Mouse (Mus musculus) thymus, postnatal 0 days (tissue): Measurements from ENCODE around the gene St3gal5. TPM values are rescaled to one million over a fixed set of nuclear protein-coding genes. Genes with fewer than 3 reads are reported as not detected.
"Not testable (repeated sequence)": the region's sequence is repeated elsewhere in the genome, so short reads cannot be mapped to it uniquely, and the experiment has no call there.

Source experiments
- DNase-seq: peaks from one replicate; pipeline ENCODE4 v3.0.0-alpha.2; 2015; ENCODE audit warnings: low spot score
- polyA plus RNA-seq: library from polyadenylated mRNA; unstranded; fragments of >200 nt; fragmentation: Nextera tagmentation; extraction: Ambion mirVana; gene quantifications from 2 replicates; pipeline ENCODE4 v1.2.1, GENCODE M21; 2015

The St3gal5 gene
- 2.6 TPM in 2 replicates for polyA plus RNA-seq

DNA sequence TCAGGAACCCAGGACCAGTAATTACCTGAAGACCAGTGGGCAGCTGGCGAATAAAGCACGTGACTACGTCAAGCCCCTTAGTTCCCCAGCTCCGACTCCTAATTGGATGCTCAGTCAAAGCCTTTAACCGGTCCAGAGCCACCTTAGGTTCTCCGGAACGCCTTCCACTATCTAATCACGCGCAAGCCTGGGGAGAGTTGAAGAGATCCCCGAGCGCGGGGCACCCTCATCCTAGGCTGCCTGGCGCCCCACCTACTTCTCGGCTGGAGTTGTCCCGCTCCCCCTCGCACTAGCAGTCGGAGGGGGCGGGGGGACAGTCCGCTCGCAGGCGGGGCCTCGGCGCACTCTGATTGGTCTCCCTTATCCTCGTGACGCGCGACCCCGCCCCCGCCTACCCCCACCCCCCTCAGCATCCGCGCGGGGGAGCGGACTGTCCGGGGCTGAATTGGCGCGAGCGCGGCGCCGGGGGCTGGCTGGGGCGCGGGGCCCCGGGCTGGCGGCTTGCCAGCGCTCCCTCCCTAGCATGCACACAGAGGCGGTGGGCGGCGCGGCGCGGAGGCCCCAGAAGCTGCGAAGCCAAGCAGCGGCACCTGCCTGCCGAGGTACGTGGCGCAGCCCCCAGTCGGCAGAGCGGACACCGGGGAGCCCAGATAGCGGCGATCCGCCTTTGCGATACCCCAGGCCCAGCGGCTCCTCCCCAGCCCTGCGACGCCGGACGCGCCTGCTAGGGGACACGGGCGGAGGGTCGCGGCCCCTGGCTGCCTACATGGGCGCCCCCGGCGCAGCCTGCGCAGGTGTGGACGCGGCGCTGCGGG, at the start of gene St3gal5:
TSS of gene St3gal5 (plus strand) at position 412 of the 815 bp plus-strand sequence.
- DNase-seq: peak; percentile 80

DNA sequence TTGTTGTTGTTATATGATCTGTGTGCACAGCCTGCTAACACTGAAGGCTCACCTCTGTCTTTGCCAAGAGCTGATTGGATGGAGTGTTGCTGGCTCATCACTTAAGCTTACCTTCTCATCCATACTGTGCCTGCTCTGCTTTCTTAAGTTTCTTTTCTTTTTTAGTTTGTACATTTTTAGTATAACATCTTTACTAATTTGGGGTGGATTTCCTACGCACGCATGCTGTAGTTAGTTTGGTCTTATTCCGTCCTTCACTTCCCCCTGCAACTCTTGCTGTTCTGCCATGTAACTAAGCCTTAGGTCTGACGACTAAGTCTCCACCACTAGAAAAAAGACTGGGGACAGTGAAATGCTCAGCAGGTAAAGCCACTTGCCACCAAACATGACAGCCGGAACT, 48.7 kb upstream of the St3gal5 start:
- DNase-seq: no peak

DNA sequence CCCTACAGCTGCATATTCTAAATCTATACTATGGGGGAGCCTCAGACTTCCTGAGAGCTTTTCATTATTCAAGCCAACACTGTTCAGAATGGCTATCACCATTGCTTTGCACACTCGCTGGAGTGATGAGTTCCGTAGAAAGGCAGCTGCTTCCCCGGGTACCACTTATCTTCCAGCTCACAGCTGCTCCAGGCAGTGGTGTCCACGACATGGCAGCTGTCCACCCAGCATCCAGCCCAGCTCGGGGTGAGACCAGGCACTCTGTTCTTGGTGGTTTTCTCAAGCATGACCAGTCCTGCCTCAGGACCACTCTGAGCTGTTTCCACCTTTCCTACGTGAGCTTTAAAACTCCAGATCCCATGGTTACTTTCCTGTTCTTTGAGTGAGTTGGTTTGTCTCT, 47.5 kb upstream of the St3gal5 start:
- DNase-seq: no peak

DNA sequence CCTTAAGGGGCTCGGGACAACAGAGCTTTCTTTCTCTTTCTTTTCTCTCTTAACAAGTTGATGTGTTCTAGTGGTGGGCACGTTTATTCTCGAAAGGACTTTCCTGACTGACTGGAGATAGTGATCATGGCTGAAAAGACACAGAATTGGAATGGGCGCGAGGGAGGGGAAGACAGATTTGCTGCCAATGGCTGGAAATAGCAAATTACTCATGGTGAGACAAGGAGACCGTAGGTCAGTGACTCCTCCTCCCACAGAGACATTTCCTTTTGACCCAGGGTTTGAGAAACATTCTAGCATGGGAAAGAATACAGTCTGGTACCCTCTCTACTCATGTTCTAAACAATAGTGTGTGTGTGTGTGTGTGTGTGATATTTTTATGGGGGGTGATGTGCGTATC, 46.6 kb upstream of the St3gal5 start:
- no peak for DNase-seq

DNA sequence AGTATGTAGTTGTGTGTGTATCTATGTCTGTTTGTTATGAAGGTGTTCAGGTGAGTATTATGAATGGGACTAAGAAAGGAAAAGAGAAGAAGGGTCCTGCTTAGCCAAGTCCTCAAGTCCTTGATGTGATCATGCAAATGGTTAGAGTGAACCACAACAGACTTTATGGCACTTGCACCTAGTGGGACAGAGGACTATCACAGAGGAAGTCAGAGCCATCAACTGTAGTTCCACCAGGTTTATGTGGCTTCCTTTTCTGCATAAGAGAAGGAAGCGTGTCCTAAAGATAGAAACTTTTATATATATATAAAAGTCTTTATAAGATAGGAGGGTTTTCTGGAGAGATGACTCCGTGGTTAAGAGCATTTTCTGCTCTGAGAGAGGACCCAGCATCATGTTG, 46.1 kb upstream of the St3gal5 start:
- DNase-seq: no peak

DNA sequence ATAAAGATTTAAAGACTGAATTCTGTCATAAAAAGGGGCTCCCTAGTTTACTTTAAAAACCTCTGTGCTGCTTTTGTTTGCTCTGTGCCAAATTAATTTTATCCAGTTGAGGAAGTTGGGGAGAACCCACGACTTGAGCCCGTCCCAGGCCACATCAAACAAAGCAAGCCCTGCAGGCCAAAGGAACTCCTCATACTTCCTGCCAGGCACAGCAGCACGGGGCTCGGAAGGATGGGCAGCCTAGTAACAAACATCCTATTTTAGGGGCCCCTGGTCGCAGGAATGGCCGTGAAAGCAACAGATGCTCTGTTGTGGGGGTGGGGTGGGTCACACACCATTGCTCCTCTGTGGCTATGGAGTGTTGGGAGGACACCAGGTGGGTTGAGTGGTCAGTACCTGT, 45.6 kb upstream of the St3gal5 start:
- DNase-seq: no peak

DNA sequence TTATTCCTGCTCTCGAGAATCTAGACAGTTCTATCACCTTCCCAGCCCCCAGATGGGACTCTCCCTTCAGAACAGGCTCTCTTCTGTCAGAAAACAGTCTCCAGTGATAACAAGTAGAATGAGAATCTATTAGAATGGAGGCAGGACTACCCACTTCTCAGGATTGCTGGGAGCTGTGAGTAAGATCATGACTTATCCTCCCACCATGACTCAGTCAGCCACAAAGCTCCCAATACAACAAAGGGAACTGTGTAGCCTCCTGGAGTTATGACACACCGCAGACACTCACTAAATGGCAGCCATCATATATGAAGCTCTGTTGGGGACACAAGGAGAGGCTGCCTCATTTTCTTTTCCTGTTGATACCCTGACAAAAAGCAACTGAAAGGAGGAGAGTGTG, 40.8 kb upstream of the St3gal5 start:
- no peak for DNase-seq

DNA sequence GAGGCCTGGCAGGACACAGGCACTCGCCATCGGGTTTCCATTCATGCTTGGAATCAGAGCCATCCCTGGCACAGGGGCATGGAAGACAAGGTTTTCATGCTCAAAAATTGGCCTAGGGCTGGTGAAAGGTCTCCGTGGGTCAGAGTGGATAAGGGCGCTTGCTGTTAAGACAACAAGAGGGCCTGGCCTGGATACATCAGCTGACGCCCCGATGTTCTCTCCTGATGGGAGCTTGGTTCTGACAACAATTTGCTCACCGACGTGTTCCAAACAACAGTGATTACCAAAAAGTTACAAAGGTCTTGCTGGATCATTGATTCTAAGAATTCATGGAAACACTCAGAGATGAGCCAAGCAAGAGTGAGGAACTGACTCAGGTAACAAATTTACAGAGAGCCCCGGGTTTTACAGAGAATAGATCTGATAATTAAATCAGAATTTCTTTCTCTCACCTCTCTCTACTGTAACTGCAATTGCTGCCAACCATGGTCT, 38.9 kb upstream of the St3gal5 start:
- DNase-seq: no peak

DNA sequence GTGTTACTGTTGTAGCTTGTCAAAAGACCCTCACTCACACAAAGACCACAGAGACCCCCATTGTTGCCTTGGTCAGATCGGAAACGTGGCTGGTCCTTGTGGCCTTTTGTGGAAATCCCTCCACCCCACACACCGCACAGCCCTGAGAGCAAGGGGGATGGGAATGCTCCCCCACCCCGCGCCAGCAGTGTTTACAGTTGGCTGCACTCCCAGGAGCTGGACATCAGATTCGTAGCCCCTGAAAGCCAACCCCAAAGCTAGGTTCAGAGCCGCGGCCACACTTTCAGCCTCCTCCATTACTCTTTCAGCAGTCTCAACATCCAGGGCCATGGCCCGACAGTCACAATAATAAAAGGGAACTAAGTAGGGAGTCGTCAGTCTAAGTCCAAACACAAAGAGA, 36.7 kb upstream of the St3gal5 start:
- DNase-seq: not testable (repeated sequence)

DNA sequence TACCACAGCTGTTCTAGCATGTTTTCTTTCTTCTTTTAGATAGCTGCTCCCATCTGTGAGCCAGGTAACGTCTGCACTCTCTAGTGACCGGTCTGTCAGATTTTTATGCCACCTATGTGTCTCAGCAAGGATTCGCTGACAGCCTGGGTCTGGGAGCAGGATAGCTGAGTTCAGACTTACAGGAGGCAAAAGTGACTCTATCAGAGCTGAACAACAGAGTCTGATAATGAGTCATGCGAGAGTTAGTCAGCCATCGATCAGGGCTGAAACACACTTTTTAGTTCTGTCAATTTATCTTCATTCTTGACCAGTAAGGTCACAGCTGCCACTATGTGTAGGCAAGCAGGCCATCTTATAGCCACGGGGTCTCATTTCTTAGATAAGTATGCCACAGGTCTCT, 33.7 kb upstream of the St3gal5 start:
- no peak for DNase-seq

DNA sequence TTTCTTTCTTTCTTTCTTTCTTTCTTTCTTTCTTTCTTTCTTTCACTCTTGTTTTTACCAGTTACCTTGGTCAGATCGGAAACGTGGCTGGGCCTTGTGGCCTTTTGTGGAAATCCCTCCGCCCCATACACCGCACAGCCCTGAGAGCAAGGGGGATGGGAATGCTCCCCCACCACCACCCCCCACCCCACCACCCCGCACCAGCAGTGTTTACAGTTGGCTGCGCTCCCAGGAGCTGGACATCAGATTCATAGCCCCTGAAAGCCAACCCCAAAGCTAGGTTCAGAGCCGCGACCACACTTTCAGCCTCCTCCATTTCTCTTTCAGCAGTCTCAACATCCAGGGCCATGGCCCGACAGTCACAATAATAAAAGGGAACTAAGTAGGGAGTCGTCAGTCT, 31.4 kb upstream of the St3gal5 start:
- DNase-seq: no peak

DNA sequence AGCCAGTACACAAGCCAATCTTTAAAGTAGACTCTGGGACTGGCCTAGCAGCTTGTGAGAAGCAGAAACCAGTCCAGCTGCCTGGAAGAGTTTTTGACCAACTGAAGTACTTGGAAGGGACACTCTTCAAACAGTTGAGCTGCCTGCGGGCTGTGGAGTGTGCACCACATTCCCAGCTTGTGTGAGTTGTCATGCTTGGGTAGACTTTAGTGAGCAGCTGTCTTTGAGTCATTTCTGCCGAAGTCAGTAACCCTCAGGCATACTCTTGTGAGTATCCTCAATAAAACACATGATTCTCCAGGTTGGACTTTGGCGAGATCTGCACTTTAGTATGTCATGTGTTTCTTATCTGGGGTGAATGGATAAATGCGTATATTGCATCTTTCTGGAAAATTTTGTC, 29.0 kb upstream of the St3gal5 start:
- no peak for DNase-seq

DNA sequence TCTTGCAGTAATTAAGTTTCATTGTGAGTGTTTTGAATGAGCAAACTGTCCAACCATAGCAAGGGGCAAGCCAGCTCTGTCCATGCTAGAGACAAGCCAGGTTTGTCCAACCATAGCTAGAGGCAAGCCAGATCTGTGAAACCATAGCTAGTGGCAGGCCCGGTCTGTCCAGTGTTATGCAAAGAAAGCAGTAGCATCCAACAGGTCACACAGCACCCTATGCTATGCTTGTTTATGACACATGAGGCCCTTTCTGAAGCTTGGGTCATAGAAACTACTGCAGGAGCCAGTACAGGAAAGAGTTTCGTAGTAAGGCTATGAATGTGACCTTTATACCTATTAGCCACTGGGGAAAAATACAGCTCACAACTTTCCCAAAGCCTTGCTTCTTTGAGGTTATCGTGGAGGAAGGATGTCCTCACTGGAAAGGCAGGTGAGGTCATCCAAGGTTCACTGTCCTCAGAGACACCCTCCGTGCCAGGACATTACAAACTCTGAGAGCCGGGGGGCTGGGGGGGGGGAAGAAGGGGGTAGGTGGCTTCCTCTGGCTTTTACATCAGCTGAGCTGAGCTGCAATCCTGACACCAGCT, 26.0 kb upstream of the St3gal5 start:
- no peak for DNase-seq

DNA sequence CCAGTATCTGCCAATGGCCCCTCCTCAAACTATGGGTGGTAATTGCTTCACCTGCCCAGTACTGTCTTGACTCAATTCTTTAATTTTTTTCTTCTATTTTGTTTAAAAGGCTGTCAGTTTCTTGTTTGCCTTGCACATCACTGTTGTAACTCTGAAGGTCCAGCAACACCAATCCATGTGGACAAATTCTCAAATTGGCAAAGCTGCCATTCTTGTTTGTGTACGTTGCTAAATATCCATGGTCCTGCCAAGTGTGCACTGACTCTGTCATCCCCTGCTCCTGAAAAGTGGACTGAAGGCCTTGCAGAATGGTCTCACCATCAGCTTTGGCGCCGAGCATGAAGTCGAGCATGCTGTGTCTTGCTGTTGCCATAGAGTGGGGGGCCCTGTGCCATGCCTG, 23.6 kb upstream of the St3gal5 start:
- no peak for DNase-seq

DNA sequence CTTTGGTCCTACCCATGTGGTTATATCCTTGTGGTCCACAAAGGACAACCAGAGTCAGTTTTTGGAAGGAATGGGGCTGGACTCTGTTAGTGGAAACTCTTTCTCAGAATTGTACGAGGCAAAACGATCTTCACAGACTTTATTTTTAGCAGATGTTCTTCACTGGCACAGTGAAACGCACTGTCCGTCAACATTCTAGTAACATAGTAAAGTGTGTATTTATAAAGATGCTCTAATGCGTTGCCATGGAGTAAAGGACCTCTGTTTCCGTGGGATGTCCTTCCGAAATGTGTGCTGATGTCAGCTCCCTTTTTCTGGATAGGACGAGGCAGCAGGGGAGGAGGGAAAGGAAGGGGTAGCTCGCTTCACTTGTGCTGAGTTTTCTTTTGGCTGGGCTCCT, 20.9 kb upstream of the St3gal5 start:
- DNase-seq: no peak

DNA sequence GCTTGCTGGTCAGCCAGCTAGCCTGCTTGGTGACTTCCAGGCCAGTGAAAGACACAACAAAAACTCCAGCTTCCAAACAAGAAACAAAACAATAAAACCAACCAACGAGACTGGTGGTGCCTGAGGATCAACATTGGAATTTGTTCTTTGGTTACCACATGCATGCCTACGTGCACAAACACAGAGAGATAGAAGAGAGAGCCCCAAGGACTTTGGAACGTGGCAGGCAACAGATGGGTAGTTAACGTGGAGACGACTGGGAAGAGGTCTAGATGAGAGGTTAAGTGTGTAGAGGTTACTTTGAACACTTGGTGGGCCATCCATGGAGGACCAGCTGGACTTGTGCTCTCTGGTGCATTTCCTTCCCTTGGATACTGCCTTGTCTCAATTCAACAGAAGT, 19.2 kb upstream of the St3gal5 start:
- DNase-seq: no peak

DNA sequence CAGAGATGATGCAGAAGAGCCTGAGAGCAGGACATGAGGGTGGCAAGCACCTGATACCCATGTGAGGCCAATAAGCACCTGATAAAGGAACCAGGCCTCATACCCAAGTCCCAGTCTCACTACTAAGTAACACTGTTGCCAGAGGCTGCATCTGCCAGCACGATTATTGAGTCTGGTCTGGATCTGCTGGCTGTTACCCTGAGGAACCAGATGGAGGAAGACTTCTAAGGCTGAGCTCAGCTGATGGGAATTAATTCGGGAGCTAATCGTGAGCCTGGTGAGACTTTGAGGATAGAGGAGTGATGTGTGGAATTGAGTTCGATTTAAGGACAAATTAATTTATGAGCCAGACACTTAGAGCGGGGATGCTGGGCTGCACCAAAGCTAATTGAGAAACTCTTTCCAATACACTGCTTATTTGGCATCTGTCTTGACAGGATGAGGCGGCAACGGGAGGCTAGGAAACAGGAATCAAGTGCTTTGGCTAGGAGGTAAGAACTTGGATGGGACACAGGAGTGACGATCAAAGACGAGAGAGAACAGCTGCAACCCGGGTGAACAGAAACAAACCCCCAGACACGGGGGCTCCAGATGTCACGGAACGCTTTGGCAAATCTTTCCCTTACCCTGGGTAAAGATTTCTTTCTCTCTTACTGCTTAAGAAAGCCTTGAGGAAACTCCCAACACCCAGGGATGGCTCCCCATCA, 15.9 kb upstream of the St3gal5 start:
- no peak for DNase-seq

DNA sequence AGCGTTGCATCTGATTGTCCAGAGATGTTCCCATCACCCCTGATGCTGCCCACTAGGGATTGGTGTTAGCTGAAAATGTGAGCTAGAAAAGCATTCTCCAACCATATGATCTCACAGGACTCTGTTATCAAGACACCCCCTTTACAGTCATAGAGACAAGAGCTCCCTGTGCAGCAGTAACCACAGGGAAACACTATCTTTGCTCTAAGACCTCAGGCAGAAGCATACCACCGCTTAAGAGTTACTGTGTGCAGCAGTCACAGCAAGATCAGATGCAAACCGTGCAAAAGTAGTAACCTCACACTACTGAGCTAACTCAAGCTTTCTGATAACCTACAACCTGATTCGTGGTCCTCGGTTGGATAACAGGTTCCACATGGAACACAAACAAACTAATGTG, 10.0 kb upstream of the St3gal5 start:
- no peak for DNase-seq

DNA sequence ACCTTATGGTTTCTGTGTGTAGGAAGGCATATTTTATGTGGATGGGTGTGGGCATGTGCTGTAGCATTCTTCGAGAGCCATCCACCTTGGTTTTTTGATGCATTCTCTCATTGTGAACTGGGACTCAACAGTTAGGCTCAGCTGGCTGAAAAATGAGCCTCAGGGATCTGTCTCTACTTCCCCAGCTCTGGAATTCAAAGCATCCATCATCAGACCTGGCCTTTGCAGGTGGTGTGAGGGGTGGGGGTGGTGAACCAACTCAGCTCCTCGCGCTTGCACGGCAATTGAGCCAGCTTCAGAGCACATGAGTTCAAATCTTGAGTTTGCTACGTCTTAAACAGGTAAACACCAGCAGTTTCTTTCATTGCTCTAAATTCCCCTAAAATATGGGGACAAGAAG, 7.5 kb upstream of the St3gal5 start:
- DNase-seq: no peak

DNA sequence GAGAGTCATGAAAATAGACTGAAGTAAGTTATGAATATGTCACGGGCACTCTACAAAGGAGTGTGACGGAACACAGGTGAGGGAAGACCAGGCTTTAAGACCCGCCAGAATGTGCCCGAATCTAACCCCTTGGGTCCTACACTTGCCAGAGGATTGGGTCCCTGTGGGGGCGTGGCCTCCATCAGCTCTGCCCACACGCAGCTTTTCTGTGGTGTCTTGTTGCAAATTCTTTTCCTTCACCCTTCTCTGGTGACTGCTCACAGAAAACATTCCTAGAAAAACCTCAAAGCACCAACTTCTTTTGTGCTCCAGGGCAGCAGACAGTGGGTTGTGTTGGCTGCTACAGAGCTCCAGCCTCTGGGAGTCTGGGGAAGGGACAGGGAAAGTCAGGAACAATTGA, 6.4 kb upstream of the St3gal5 start:
- DNase-seq: no peak

DNA sequence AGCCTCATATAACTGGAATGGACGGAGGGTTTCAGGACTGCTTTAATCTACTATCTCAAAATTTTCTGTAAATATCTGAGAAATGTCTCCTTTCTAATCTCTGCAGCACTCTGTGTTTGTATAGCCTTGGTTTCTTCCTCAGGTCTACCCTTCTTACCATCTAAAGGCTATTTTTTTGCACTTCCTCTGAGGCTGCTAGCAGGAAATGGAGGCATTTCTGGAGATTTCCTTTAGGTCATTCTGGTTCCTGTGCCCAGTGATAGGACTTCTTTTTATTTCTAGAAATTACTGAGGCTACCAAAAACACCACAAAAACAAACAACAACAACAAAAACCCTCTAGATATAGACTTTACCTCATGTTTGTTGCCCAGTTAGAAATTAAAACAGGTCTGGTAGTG, 4.3 kb upstream of the St3gal5 start:
- no peak for DNase-seq

DNA sequence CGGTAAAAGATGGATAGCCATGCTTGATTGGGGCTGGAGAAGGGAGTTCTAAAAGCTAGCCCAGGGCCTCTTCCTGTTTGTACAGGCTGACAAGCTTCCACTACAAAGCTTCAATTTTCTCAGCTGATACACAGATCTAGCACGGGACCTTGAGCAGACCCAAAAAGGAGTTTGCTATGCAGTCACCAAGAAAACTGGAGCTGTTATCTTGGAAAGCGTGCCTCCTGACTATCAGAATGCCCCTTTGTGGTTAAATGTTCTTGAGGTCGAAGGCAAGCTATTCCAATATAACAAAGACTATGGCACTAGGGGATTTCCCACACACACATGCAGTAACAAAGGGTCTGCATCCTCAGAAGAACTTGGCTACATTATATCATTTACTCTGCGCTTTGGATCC, 1.2 kb upstream of the St3gal5 start:
- DNase-seq: no peak
